Mouse (Mus musculus) gastrocnemius, postnatal 14 days (tissue): ENCODE data around the gene Pip4k2a. TPM values are rescaled to one million over a fixed set of nuclear protein-coding genes. Genes with fewer than 3 reads are reported as not detected.

Experiments used
- DNase-seq: peaks from one replicate; pipeline ENCODE4 v3.0.0; 2021; ENCODE audit warnings: mixed read lengths
- intact Hi-C: fragments of 180-260 bp; cut with DNase I; formaldehyde crosslinking; loops from one replicate; pipeline ENCODE4 v1.15.1; 2025; ENCODE audit warnings: low total_unique reads
- total RNA-seq, 2 experiments: library from RNA; stranded (reverse); gene quantifications; 2 replicates each; pipeline ENCODE4 v1.2.3; 2021

Gene Pip4k2a
- total RNA-seq, 2 experiments from 2014 or later = 6.9 to 8.0 TPM

DNA sequence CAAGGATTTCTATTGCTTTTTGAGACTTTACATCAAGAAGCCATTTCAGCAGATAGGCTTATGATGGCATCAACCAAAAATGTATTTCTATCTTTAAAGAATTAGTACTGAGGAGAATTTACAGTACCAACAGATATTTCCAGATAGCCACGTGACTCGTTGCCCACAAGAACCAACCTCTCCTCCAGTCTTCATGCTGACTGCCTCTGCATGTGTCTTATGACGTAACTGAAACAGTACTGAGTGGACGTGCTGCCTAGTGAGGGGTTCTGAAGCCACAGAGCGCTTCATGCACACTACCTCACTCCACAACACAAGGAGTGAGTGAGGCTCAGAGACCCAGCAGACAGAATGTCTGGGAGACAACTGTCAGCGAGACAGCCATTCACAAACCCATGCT lies 38.9 kb downstream of the Pip4k2a start:
- intact Hi-C loops = no loop called here
- no peak for DNase-seq

DNA sequence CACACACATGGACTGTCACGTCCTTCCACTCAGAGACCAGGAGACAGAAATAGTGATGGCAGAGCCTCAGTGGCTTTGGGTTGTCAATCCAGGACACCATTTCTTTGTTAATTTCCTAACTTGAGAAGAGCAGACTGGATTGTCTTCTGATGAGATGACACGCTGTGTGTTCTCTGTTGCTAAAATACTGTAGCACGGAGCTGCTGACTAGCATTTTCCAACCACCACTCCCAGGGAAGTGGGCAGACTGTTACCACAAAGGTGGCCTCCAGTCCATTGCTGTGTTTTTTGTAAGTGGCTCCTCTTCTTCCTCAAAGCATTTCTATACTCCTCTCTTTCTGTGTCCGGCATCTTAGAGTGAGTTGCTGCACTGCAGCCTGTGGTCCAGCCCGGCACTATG lies 39.4 kb downstream of the Pip4k2a start:
- intact Hi-C loops = no loop called here
- DNase-seq = no peak

- no peak for DNase-seq
- intact Hi-C loops = no loop called here
Observed at GRCm38 (mm10) chr2:18958044-18958443, 39.9 kb downstream of the Pip4k2a start.

GRCm38 (mm10) chr2:18957459-18957858 lies 40.5 kb downstream of the Pip4k2a start:
- DNase-seq = no peak
- intact Hi-C loops = no loop called here

GRCm38 (mm10) chr2:18956945-18957344 lies 41.0 kb downstream of the Pip4k2a start:
- intact Hi-C loops = no loop called here
- no peak for DNase-seq

GRCm38 (mm10) chr2:18956424-18956823 lies 41.5 kb downstream of the Pip4k2a start:
- intact Hi-C loops = no loop called here
- DNase-seq = no peak

- intact Hi-C loops = no loop called here
- DNase-seq = no peak
Observed at GRCm38 (mm10) chr2:18955671-18956070, 42.3 kb downstream of the Pip4k2a start.

- DNase-seq = no peak
- intact Hi-C loops = no loop called here
Observed at GRCm38 (mm10) chr2:18955022-18955421, 42.9 kb downstream of the Pip4k2a start.

DNA sequence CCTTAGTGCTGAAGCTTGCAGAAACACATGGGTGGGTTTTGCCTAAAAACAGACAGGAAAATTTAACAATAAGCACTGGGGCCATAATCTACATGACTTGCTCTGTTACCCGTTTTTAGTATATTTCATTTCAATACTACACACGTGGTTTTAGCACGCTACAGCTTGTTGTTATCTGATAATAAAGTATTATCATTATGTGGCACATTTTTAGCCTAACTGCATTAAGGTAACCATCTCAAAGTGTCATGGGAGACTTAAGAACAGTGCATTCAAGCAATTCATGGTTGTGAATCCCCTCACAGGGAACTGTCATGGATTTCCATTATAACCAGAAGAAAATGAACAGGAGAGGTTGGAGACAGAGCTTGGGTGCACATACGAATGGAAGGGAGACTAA lies 43.5 kb downstream of the Pip4k2a start:
- intact Hi-C loops = no loop called here
- no peak for DNase-seq

DNA sequence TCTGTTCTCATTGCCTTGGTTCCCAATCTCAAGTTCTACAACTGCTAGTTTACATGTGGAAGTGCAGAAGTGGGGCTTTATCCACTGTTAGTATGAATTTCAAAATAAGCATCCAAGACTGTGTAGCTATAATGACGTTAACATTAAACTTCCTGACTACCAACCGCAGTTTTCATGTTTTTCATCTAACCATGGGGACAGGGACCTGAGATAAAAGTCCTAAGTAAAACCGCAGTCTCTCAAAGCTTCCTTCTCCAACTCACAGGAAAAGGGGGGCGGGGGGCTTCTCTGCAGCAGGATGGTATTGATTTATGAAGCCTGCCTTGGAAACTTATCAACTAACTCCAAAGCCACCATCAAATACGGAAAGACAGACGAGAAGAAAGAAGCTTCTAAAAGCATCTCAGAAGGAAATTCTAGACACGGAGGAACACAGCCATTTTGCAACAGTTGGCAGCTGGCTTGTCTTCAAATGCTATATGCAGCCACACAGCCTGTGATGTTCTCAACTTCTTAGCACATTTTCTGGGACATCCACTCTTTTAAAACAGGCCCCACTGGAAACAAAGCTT lies 45.7 kb downstream of the Pip4k2a start:
- intact Hi-C loops = no loop called here
- no peak for DNase-seq

- intact Hi-C loops = no loop called here
- DNase-seq = no peak
Observed at GRCm38 (mm10) chr2:18950758-18951157, 47.2 kb downstream of the Pip4k2a start.

GRCm38 (mm10) chr2:18948741-18949140 lies 49.2 kb downstream of the Pip4k2a start:
- intact Hi-C loops = no loop called here

DNA sequence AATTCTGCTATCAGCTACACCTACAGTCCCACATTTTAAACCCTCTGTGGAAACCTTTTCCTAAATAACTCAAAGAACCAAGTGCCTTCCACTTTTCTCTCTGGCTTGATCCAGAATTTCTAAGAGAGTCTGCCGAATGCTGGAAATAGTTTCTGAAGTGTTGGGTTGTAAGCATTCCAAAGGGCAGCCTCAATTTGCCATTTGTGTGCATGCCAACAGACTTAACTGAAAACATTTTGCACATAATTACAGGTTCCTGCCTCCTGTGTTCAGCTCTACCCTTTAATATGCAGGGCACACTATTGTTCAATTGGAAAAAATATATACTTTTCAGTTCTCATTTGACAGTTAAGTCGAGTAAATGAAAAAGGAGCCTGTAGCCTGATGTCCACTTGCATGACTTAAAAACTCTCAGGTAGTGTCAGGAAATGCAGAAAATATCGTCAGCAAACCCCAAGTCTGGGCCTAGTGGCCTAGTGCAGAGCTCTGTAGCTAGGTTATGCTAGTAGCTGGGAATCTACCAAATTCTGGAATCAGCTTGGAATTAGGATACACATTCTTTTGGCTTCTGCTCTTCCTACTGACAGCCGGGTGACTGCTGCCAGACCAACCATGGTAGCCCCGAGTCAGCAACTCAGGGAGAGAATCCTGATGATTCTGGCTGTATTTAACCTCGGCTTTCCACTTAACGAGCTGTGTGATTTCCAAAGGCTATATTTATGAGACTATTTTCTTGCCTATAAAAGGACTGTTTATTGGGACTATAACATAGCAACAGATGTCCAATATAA lies 50.1 kb downstream of the Pip4k2a start:
- peak; percentile 25 for DNase-seq
- intact Hi-C loops = no loop called here

More at GRCm38 (mm10) chr2:18948741-18949140, 49.2 kb downstream of the Pip4k2a start:
- DNase-seq = no peak

DNA sequence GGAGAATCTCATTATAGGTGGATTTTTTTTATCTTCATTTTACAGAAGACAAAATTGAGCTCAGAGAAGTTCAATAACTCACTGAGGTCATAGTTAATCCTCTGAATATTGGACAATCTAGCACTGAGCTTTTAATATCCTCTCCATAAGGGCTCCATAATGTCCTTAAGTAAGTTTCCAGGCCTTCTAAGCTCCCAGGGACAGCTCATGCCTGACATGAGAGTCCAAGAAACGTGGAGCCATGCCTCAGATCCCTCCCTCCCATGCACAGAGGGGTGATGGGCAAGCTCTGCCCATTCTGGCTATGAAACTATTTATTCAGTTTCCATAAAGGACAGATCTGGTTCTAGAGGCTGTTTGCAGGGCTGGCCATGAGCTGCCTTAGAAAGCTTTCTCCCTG lies 52.5 kb downstream of the Pip4k2a start:
- intact Hi-C loops = no loop called here

DNA sequence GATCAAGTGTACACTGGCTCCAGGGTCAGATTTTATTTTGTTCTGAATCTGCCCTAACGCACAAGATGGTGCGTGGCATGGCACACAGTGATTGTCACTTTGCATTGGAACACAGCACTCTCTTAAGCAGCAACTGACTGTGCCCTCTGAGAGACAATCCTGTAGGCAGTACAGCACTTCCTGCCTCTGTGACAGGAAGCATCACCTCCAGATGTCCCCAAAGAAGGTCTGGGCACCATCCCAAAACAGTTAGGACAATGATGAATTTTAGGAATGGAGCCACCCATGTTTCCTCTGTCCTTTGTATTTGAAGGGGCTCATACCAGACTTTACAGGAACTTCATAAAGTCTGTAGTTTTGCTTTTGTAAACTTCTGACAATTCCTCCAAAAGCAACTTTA lies 54.0 kb downstream of the Pip4k2a start:
- intact Hi-C loops = no loop called here
- no peak for DNase-seq

More for the DNA sequence above, 52.5 kb downstream of the Pip4k2a start:
- DNase-seq = no peak

DNA sequence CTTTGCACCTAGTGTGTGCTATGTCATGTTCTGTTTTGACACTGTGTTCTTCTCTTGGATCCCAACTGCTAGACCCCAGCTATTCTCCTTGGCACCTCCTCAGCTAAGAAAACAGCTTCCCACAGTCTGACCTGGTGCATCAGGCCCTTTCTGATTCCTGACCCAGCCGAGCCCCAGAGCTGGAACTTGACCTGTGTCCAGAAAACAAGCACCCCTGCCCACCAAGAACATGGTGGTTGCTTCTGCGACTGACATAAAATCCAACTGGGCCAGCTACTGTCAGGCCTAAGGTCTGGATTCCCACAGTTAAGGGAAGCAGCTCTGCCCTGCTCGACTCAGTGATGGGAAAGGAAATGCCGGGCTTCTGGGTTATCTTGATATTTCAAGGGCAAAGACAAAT lies 54.6 kb downstream of the Pip4k2a start:
- intact Hi-C loops = no loop called here
- no peak for DNase-seq

DNA sequence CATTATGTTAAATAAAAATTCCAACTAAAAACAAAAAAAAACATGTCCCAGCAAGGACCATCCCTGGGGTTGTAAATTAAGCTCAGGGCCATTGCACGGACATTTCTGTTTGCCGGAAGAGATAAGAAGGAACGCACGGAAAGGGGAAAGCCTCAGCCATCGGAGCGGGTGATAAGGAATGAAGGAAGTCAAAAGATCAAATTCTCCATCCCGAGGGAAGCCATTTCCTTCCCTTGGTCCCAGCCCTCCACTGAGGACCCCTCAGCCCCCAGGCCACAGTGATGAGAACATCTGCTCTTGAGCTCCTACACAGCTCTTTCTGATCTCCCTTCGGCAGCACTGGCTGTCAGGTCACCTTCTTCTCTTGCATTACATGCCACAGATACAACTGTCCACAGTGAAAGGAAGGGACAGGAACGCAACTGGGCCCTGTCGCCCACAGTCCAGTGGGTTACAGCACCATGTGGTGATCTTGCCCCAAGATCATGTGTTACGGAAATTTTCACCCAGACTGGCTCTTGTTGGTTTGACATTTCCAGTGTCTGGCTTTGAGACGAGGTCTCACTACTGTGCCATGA lies 57.1 kb downstream of the Pip4k2a start:
- intact Hi-C loops = no loop called here
- DNase-seq = no peak

- no peak for DNase-seq
- intact Hi-C loops = no loop called here
Observed at GRCm38 (mm10) chr2:18938923-18939329, 59.0 kb downstream of the Pip4k2a start.

DNA sequence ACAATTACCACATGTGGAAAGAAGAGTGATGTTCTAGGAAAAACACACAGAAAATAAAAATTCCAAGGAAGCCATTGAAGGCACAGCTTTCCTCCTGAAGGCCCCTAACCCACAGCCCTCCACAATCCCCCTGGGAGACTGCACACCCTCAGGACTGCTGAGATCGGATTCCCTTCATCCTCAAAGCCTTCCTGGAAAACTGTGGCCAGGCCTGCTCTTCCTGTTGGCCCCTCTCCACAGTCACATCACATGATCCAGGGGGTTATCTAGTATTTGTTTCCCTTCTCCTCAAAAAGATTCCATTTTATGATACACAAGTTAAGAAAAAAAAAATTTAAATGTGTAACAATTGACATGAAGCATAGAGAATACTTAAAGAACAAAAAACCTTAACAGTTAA lies 59.7 kb downstream of the Pip4k2a start:
- intact Hi-C loops = no loop called here
- no peak for DNase-seq

DNA sequence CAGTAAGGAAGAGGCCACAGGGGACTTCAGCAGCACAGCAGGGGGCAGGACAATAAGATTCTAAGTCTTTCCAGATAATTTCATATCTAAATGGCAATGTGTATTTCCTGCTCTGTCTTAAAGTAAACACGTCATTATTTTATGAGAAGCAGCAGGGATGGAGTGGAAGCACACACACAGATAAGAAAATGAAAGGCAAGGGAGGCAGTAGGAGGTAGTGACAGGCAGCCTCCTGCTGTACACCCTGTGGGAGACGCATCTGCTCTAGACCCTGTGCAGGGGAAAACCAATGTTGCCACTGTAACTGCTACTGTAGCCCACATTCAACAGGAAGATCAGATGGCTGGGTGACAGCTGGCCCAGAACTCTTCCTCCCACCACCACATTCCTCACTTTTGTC lies 60.3 kb downstream of the Pip4k2a start:
- intact Hi-C loops = no loop called here

DNA sequence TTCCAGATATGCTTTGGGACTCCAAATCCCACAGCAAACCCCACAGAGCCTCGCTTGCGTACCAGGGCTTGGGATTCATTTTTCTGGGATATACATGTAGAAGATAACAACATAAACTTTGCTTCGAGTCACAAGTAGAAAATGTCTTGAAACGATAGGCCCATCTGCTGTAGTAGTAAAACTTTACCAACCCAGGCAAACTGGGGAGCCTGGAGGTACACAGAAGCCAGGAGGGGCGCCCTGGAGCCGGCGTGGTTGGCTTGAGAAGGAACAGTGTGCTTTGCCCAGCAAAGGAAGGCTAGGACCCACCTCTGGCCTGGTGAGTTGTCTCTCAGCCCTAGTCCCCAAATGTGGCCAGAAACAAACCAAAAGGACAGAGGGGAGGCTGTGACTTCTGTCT lies 61.5 kb downstream of the Pip4k2a start:
- intact Hi-C loops = no loop called here
- no peak for DNase-seq

More for the DNA sequence above, 60.3 kb downstream of the Pip4k2a start:
- no peak for DNase-seq
